Mouse (Mus musculus): ENCODE measurements around the gene Fastkd3. TPM values are rescaled to one million over a fixed set of nuclear protein-coding genes. Genes with fewer than 3 reads are reported as not detected.

The Fastkd3 gene
- polyA plus RNA-seq, 1 experiment from 2014 or later: 30.8 TPM

GRCm38 (mm10) chr13:68577945-68578344, 4.1 kb upstream of the Fastkd3 start:
- Histone ChIP-seq H3K27ac (ENCODE audit: low read length) (no peak overlapping the region), H3K9ac (ENCODE audit: low read length) (no peak overlapping the region), H3K4me2 (ENCODE audit: low read depth, low read length) (no peak overlapping the region), H3K4me1 (ENCODE audit: control insufficient read depth, insufficient read depth, low read length) (peaks cover 11% of the 10 kb centered on the region), H3K36me3 (ENCODE audit: control insufficient read depth, insufficient read depth, low read length) (no peaks in the 10 kb centered on the region), H3K9me3 (replicated peaks; ENCODE audit: control insufficient read depth, low read length) (no peaks in the 10 kb centered on the region), H3K27me3 (ENCODE audit: control insufficient read depth, insufficient read depth, low read length) (no peaks in the 10 kb centered on the region), H3K4me3 (replicated peaks; ENCODE audit: low read length) (no peak overlapping the region)
- ATAC-seq (ENCODE audit: insufficient read depth, low FRiP score): no peak
- WGBS: 81% methylated on average over 7 of the region's 7 CpGs

GRCm38 (mm10) chr13:68581086-68581740, 821 bp upstream of the Fastkd3 start:
- H3K27ac ChIP-seq (ENCODE audit: low read length): peak overlapping the region; percentile 74
- peaks cover 6% of the 10 kb centered on the region; the same call in 1 of the 2 replicates for H3K36me3 ChIP-seq (ENCODE audit: control insufficient read depth, insufficient read depth, low read length)
- whole genome bisulfite sequencing: 18% methylated on average over 14 of the region's 14 CpGs
- ATAC-seq (ENCODE audit: insufficient read depth, low FRiP score): no peak
- no peaks in the 10 kb centered on the region for H3K27me3 ChIP-seq (ENCODE audit: control insufficient read depth, insufficient read depth, low read length)
- peaks cover 14% of the 10 kb centered on the region for H3K4me1 ChIP-seq (ENCODE audit: control insufficient read depth, insufficient read depth, low read length)
- no peaks in the 10 kb centered on the region for H3K9me3 ChIP-seq (replicated peaks; ENCODE audit: control insufficient read depth, low read length)
- H3K4me2 ChIP-seq (ENCODE audit: low read depth, low read length): peak overlapping the region; percentile 70
- peak overlapping the region; percentile 88 for H3K4me3 ChIP-seq (replicated peaks; ENCODE audit: low read length)
- H3K9ac ChIP-seq (ENCODE audit: low read length): peak overlapping the region; percentile 88

GRCm38 (mm10) chr13:68582517-68582780, 415 bp downstream of the Fastkd3 start:
- Histone ChIP-seq H3K9me3 (replicated peaks; ENCODE audit: control insufficient read depth, low read length) (no peaks in the 10 kb centered on the region), H3K4me3 (replicated peaks; ENCODE audit: low read length) (peak overlapping the region; percentile 88), H3K9ac (ENCODE audit: low read length) (peak overlapping the region; percentile 88), H3K27ac (ENCODE audit: low read length) (peak overlapping the region; percentile 84), H3K4me2 (ENCODE audit: low read depth, low read length) (peak overlapping the region; percentile 70), H3K27me3 (ENCODE audit: control insufficient read depth, insufficient read depth, low read length) (no peaks in the 10 kb centered on the region), H3K36me3 (ENCODE audit: control insufficient read depth, insufficient read depth, low read length) (peaks cover 11% of the 10 kb centered on the region; the same call in 1 of the 2 replicates), H3K4me1 (ENCODE audit: control insufficient read depth, insufficient read depth, low read length) (peaks cover 14% of the 10 kb centered on the region)
- 0% methylated on average over 11 of the region's 11 CpGs for WGBS
- ATAC-seq (ENCODE audit: insufficient read depth, low FRiP score): peak; percentile 8; the same call in 1 of the 2 replicates

GRCm38 (mm10) chr13:68583961-68584360, 1.9 kb downstream of the Fastkd3 start:
- 87% methylated on average over 11 of the region's 11 CpGs for WGBS
- H3K4me3 ChIP-seq (replicated peaks; ENCODE audit: low read length): no peak overlapping the region
- no peaks in the 10 kb centered on the region for H3K9me3 ChIP-seq (replicated peaks; ENCODE audit: control insufficient read depth, low read length)
- H3K4me2 ChIP-seq (ENCODE audit: low read depth, low read length): no peak overlapping the region
- peaks cover 14% of the 10 kb centered on the region for H3K4me1 ChIP-seq (ENCODE audit: control insufficient read depth, insufficient read depth, low read length)
- no peak overlapping the region for H3K9ac ChIP-seq (ENCODE audit: low read length)
- no peaks in the 10 kb centered on the region for H3K27me3 ChIP-seq (ENCODE audit: control insufficient read depth, insufficient read depth, low read length)
- no peak for ATAC-seq (ENCODE audit: insufficient read depth, low FRiP score)
- peaks cover 17% of the 10 kb centered on the region; the same call in 1 of the 2 replicates for H3K36me3 ChIP-seq (ENCODE audit: control insufficient read depth, insufficient read depth, low read length)
- no peak overlapping the region for H3K27ac ChIP-seq (ENCODE audit: low read length)

- no peak overlapping the region for H3K4me2 ChIP-seq (ENCODE audit: low read depth, low read length)
- H3K27me3 ChIP-seq (ENCODE audit: control insufficient read depth, insufficient read depth, low read length): no peaks in the 10 kb centered on the region
- H3K4me3 ChIP-seq (replicated peaks; ENCODE audit: low read length): no peak overlapping the region
- H3K9me3 ChIP-seq (replicated peaks; ENCODE audit: control insufficient read depth, low read length): no peaks in the 10 kb centered on the region
- 86% methylated on average over 7 of the region's 7 CpGs for WGBS
- no peak overlapping the region for H3K27ac ChIP-seq (ENCODE audit: low read length)
- H3K9ac ChIP-seq (ENCODE audit: low read length): no peak overlapping the region
- H3K4me1 ChIP-seq (ENCODE audit: control insufficient read depth, insufficient read depth, low read length): peaks cover 14% of the 10 kb centered on the region
- H3K36me3 ChIP-seq (ENCODE audit: control insufficient read depth, insufficient read depth, low read length): peaks cover 24% of the 10 kb centered on the region; the same call in 1 of the 2 replicates
- no peak for ATAC-seq (ENCODE audit: insufficient read depth, low FRiP score)
Measured at GRCm38 (mm10) chr13:68585441-68585840, 3.4 kb downstream of the Fastkd3 start.

GRCm38 (mm10) chr13:68588352-68588751, 6.3 kb downstream of the Fastkd3 start:
- Histone ChIP-seq H3K27ac (ENCODE audit: low read length) (no peak overlapping the region), H3K9me3 (replicated peaks; ENCODE audit: control insufficient read depth, low read length) (no peaks in the 10 kb centered on the region), H3K36me3 (ENCODE audit: control insufficient read depth, insufficient read depth, low read length) (peaks cover 47% of the 10 kb centered on the region), H3K9ac (ENCODE audit: low read length) (no peak overlapping the region), H3K4me2 (ENCODE audit: low read depth, low read length) (no peak overlapping the region), H3K4me1 (ENCODE audit: control insufficient read depth, insufficient read depth, low read length) (no peaks in the 10 kb centered on the region; the same call in 1 of the 2 replicates), H3K4me3 (replicated peaks; ENCODE audit: low read length) (no peak overlapping the region), H3K27me3 (ENCODE audit: control insufficient read depth, insufficient read depth, low read length) (no peaks in the 10 kb centered on the region)
- ATAC-seq (ENCODE audit: insufficient read depth, low FRiP score): no peak

- WGBS: 73% methylated on average over 1 of the region's 1 CpGs
- no peak for ATAC-seq (ENCODE audit: insufficient read depth, low FRiP score)
- H3K4me3 ChIP-seq (replicated peaks; ENCODE audit: low read length): no peak overlapping the region
- no peak overlapping the region for H3K9ac ChIP-seq (ENCODE audit: low read length)
- peaks cover 3% of the 10 kb centered on the region; the same call in 1 of the 2 replicates for H3K4me1 ChIP-seq (ENCODE audit: control insufficient read depth, insufficient read depth, low read length)
- H3K36me3 ChIP-seq (ENCODE audit: control insufficient read depth, insufficient read depth, low read length): peaks cover 34% of the 10 kb centered on the region
- no peaks in the 10 kb centered on the region for H3K27me3 ChIP-seq (ENCODE audit: control insufficient read depth, insufficient read depth, low read length)
- H3K9me3 ChIP-seq (replicated peaks; ENCODE audit: control insufficient read depth, low read length): no peaks in the 10 kb centered on the region
- no peak overlapping the region for H3K4me2 ChIP-seq (ENCODE audit: low read depth, low read length)
- no peak overlapping the region for H3K27ac ChIP-seq (ENCODE audit: low read length)
Measured at GRCm38 (mm10) chr13:68593797-68594196, 11.8 kb downstream of the Fastkd3 start.

- no peak within 1 kb of the TSS for H3K27ac ChIP-seq (ENCODE audit: low read length)
- H3K9ac ChIP-seq (ENCODE audit: low read length): no peak within 1 kb of the TSS
- no peaks in the 10 kb centered on the region for H3K27me3 ChIP-seq (ENCODE audit: control insufficient read depth, insufficient read depth, low read length)
- H3K9me3 ChIP-seq (replicated peaks; ENCODE audit: control insufficient read depth, low read length): no peaks in the 10 kb centered on the region
- ATAC-seq (ENCODE audit: insufficient read depth, low FRiP score): no peak
- peaks cover 3% of the 10 kb centered on the region; the same call in 1 of the 2 replicates for H3K4me1 ChIP-seq (ENCODE audit: control insufficient read depth, insufficient read depth, low read length)
- WGBS: 11% methylated on average over 10 of the region's 10 CpGs
- peaks cover 12% of the 10 kb centered on the region for H3K36me3 ChIP-seq (ENCODE audit: control insufficient read depth, insufficient read depth, low read length)
- H3K4me2 ChIP-seq (ENCODE audit: low read depth, low read length): peak within 1 kb of the TSS; percentile 48
- peak within 1 kb of the TSS; percentile 17; the same call in 1 of the 2 replicates for H3K4me3 ChIP-seq (replicated peaks; ENCODE audit: low read length)
Measured at GRCm38 (mm10) chr13:68597199-68597598, 15.2 kb downstream of the Fastkd3 start, which contains the start of gene 1700001L19Rik. Gene 1700001L19Rik (plus strand): TSS chr13:68597421.

- ATAC-seq (ENCODE audit: insufficient read depth, low FRiP score): peak; percentile 90
- H3K9ac ChIP-seq (ENCODE audit: low read length): no peak overlapping the region
- H3K4me3 ChIP-seq (replicated peaks; ENCODE audit: low read length): peak overlapping the region; percentile 17; the same call in 1 of the 2 replicates
- peak overlapping the region; percentile 48 for H3K4me2 ChIP-seq (ENCODE audit: low read depth, low read length)
- no peak overlapping the region for H3K27ac ChIP-seq (ENCODE audit: low read length)
- H3K27me3 ChIP-seq (ENCODE audit: control insufficient read depth, insufficient read depth, low read length): no peaks in the 10 kb centered on the region
- peaks cover 3% of the 10 kb centered on the region; the same call in 1 of the 2 replicates for H3K4me1 ChIP-seq (ENCODE audit: control insufficient read depth, insufficient read depth, low read length)
- H3K9me3 ChIP-seq (replicated peaks; ENCODE audit: control insufficient read depth, low read length): no peaks in the 10 kb centered on the region
- 16% methylated on average over 13 of the region's 13 CpGs for WGBS
- H3K36me3 ChIP-seq (ENCODE audit: control insufficient read depth, insufficient read depth, low read length): peaks cover 8% of the 10 kb centered on the region
Measured at GRCm38 (mm10) chr13:68597667-68598066, 15.6 kb downstream of the Fastkd3 start.
